Mouse (Mus musculus) layer of hippocampus, adult 2 months (tissue): ENCODE measurements around the gene Pla2g2d. TPM values are rescaled to one million over a fixed set of nuclear protein-coding genes. Genes with fewer than 3 reads are reported as not detected.

Source experiments
- DNase-seq, 2 experiments: peaks; one replicate each; pipeline ENCODE4 v3.0.0; 2022; ENCODE audit warnings: low spot score in 2 of 2
- H3K27ac ChIP-seq: fragments of 200-600 bp; 2 replicates; pipeline ENCODE4 v1.8.1; 2022
- H3K4me3 ChIP-seq: fragments of 200-600 bp; 2 replicates; pipeline ENCODE4 v1.8.1; 2022; ENCODE audit warnings: mild to moderate bottlenecking
- CTCF ChIP-seq: fragments of 200-600 bp; conservative IDR thresholded peaks from 2 replicates; pipeline ENCODE4 v1.8.1; 2022; ENCODE audit warnings: antibody characterized with exemption, mild to moderate bottlenecking, moderate library complexity
- total RNA-seq, 2 experiments: library from RNA; stranded (reverse); gene quantifications; 2 replicates each; pipeline ENCODE4 v1.2.3; 2021

Pla2g2d gene
- total RNA-seq, 2 experiments from 2014 or later, result 0.23 to 0.64 TPM

- TF ChIP-seq CTCF, result no peak
- no peak for DNase-seq
- no peak overlapping the region for H3K27ac ChIP-seq
- H3K4me3 ChIP-seq, result no peak overlapping the region
Observed at GRCm38 (mm10) chr4:138792599-138792998, 17.1 kb downstream of the Pla2g2d start.

GRCm38 (mm10) chr4:138793276-138793675 is 17.7 kb downstream of the Pla2g2d start:
- H3K27ac ChIP-seq, result no peak overlapping the region
- H3K4me3 ChIP-seq, result no peak overlapping the region
- peak; percentile 77 for TF ChIP-seq CTCF
- DNase-seq, result peak; percentile 59 to 68

GRCm38 (mm10) chr4:138794344-138794743 is 18.8 kb downstream of the Pla2g2d start:
- Histone ChIP-seq H3K27ac (no peak overlapping the region), H3K4me3 (no peak overlapping the region)
- DNase-seq, result no peak
- TF ChIP-seq CTCF, result no peak

- Histone ChIP-seq H3K4me3 (no peak overlapping the region), H3K27ac (no peak overlapping the region)
- no peak for DNase-seq
- TF ChIP-seq CTCF, result no peak
Observed at GRCm38 (mm10) chr4:138796513-138797216, 21.1 kb downstream of the Pla2g2d start.

- Histone ChIP-seq H3K27ac (no peak overlapping the region), H3K4me3 (no peak overlapping the region)
- no peak for TF ChIP-seq CTCF
- no peak for DNase-seq
Observed at GRCm38 (mm10) chr4:138797217-138797570, 21.7 kb downstream of the Pla2g2d start.

GRCm38 (mm10) chr4:138800134-138800744 is 24.7 kb downstream of the Pla2g2d start:
- no peak for TF ChIP-seq CTCF
- no peak overlapping the region for H3K27ac ChIP-seq
- no peak overlapping the region for H3K4me3 ChIP-seq
- DNase-seq, result no peak

GRCm38 (mm10) chr4:138801631-138802030 is 26.1 kb downstream of the Pla2g2d start:
- no peak overlapping the region for H3K27ac ChIP-seq
- H3K4me3 ChIP-seq, result no peak overlapping the region
- no peak for TF ChIP-seq CTCF
- no peak for DNase-seq

- no peak for TF ChIP-seq CTCF
- H3K4me3 ChIP-seq, result no peak overlapping the region
- no peak for DNase-seq
- no peak overlapping the region for H3K27ac ChIP-seq
Observed at GRCm38 (mm10) chr4:138802917-138803316, 27.4 kb downstream of the Pla2g2d start.

GRCm38 (mm10) chr4:138805248-138805647 is 29.7 kb downstream of the Pla2g2d start:
- TF ChIP-seq CTCF, result no peak
- Histone ChIP-seq H3K4me3 (no peak overlapping the region), H3K27ac (no peak overlapping the region)
- no peak for DNase-seq

- TF ChIP-seq CTCF, result no peak
- H3K27ac ChIP-seq, result no peak overlapping the region
- H3K4me3 ChIP-seq, result no peak overlapping the region
- DNase-seq, result no peak
Observed at GRCm38 (mm10) chr4:138806160-138806559, 30.6 kb downstream of the Pla2g2d start.

GRCm38 (mm10) chr4:138806920-138807541 is 31.5 kb downstream of the Pla2g2d start:
- no peak for TF ChIP-seq CTCF
- Histone ChIP-seq H3K27ac (no peak overlapping the region), H3K4me3 (no peak overlapping the region)
- DNase-seq, result no peak

- no peak for DNase-seq
- no peak for TF ChIP-seq CTCF
Observed at GRCm38 (mm10) chr4:138816166-138816565, 40.6 kb downstream of the Pla2g2d start.

GRCm38 (mm10) chr4:138817736-138818135 is 42.2 kb downstream of the Pla2g2d start:
- DNase-seq, result no peak
- Histone ChIP-seq H3K27ac (no peak overlapping the region), H3K4me3 (no peak overlapping the region)
- TF ChIP-seq CTCF, result no peak

More at GRCm38 (mm10) chr4:138816166-138816565, 40.6 kb downstream of the Pla2g2d start:
- no peak overlapping the region for H3K27ac ChIP-seq
- no peak overlapping the region for H3K4me3 ChIP-seq

- H3K4me3 ChIP-seq, result no peak overlapping the region
- no peak for DNase-seq
- H3K27ac ChIP-seq, result no peak overlapping the region
- no peak for TF ChIP-seq CTCF
Observed at GRCm38 (mm10) chr4:138819101-138819500, 43.6 kb downstream of the Pla2g2d start.
